Mouse (Mus musculus) Patski (cell line): Measurements from ENCODE around the gene Gjb6. TPM values are rescaled to one million over a fixed set of nuclear protein-coding genes. Genes with fewer than 3 reads are reported as not detected.

Experiments
- ATAC-seq: fragments of 100-300 bp; one replicate; pipeline ENCODE4 v1.8.0; 2021
- CTCF ChIA-PET: fragments of 350-600 bp; sonication (Branson Sonifier 250); formaldehyde crosslinking; loops from one replicate; lab custom pipeline; 2022; ENCODE audit warnings: inconsistent platforms; lab: Charles Lee
- POLR2A ChIA-PET: fragments of 350-600 bp; sonication (Branson Sonifier 250); formaldehyde crosslinking; loops from one replicate; lab custom pipeline; 2022; ENCODE audit warnings: antibody characterized with exemption, inconsistent platforms; lab: Charles Lee
- DNase-seq: peaks from one replicate; pipeline ENCODE4 v3.0.0-alpha.2; 2011; ENCODE audit warnings: low read depth, low spot score
- H3K27me3 ChIP-seq: fragments of 371-371 bp; one replicate; pipeline ENCODE4 v1.5.1; 2021
- CTCF ChIP-seq: fragments of 100-300 bp; IDR thresholded peaks from one replicate; pipeline ENCODE4 v1.5.1; 2021
- in situ Hi-C: fragments of 300-500 bp; cut with MboI; formaldehyde crosslinking; loops from 3 replicates; pipeline ENCODE4 v1.11.1; 2018; ENCODE audit warnings: low pct_unique_long_range_greater_than_20kb, mixed read lengths
- polyA plus RNA-seq: library from polyadenylated mRNA; unstranded; gene quantifications from one replicate; pipeline ENCODE4 v1.2.3, GENCODE M21; 2021

Gene Gjb6
- not detected for polyA plus RNA-seq

- CTCF ChIA-PET: no interaction called here
- POLR2A ChIA-PET: no interaction called here
- no peak for TF ChIP-seq CTCF
- DNase-seq: no peak
- peaks cover 26% of the 10 kb centered on the region for H3K27me3 ChIP-seq
- no peak for ATAC-seq
- in situ Hi-C loops: no loop called here
Measured at GRCm38 (mm10) chr14:57133161-57133661, at the start of gene Gjb6. Gjb6 (minus strand) TSS chr14:57133611.

- POLR2A ChIA-PET: interaction anchor here (0.6 kb wide), 1 partner anchor 898 kb away, joined by 3 read pairs; no protein-coding TSS in a partner anchor
- TF ChIP-seq CTCF: no peak
- ATAC-seq (no peak), DNase-seq (no peak)
- CTCF ChIA-PET: interaction anchor here (0.8 kb wide), 1 partner anchor 38 kb away, joined by 3 read pairs; no protein-coding TSS in a partner anchor
- in situ Hi-C loops: no loop called here
- peaks cover 26% of the 10 kb centered on the region for H3K27me3 ChIP-seq
Measured at GRCm38 (mm10) chr14:57165493-57165892, 32.1 kb upstream of the Gjb6 start.

GRCm38 (mm10) chr14:57161833-57162232, 28.4 kb upstream of the Gjb6 start:
- no peak for TF ChIP-seq CTCF
- ATAC-seq (no peak), DNase-seq (no peak)
- CTCF ChIA-PET: no interaction called here
- POLR2A ChIA-PET: no interaction called here
- peaks cover 31% of the 10 kb centered on the region for H3K27me3 ChIP-seq
- in situ Hi-C loops: no loop called here

GRCm38 (mm10) chr14:57161201-57161600, 27.8 kb upstream of the Gjb6 start:
- CTCF ChIA-PET: no interaction called here
- peaks cover 30% of the 10 kb centered on the region for H3K27me3 ChIP-seq
- POLR2A ChIA-PET: no interaction called here
- DNase-seq (no peak), ATAC-seq (peak; percentile 26)
- in situ Hi-C loops: no loop called here
- TF ChIP-seq CTCF: no peak

GRCm38 (mm10) chr14:57154916-57155315, 21.5 kb upstream of the Gjb6 start:
- ChIA-PET POLR2A (no interaction called here), CTCF (interaction anchor here (1.0 kb wide), 1 partner anchor 208 kb away, joined by 3 read pairs; no protein-coding TSS in a partner anchor)
- no peak for TF ChIP-seq CTCF
- in situ Hi-C loops: no loop called here
- ATAC-seq (no peak), DNase-seq (no peak)
- H3K27me3 ChIP-seq: peaks cover 7% of the 10 kb centered on the region

GRCm38 (mm10) chr14:57145741-57146140, 12.3 kb upstream of the Gjb6 start:
- in situ Hi-C loops: no loop called here
- peak; percentile 22 for DNase-seq
- ATAC-seq: no peak
- peaks cover 2% of the 10 kb centered on the region for H3K27me3 ChIP-seq
- CTCF ChIA-PET: interaction anchor here (0.9 to 1.2 kb wide), 2 partner anchors 13 to 20 kb away, joined by 3 read pairs; no protein-coding TSS in a partner anchor
- POLR2A ChIA-PET: interaction anchor here (1.5 kb wide), 1 partner anchor 12 kb away, joined by 3 read pairs; no protein-coding TSS in a partner anchor
- TF ChIP-seq CTCF: no peak

GRCm38 (mm10) chr14:57135265-57135664, 1.9 kb upstream of the Gjb6 start:
- ATAC-seq: no peak

GRCm38 (mm10) chr14:57127383-57127782, 6.0 kb downstream of the Gjb6 start:
- ChIA-PET CTCF (interaction anchor here (0.9 kb wide), 1 partner anchor 38 kb away, joined by 3 read pairs; no protein-coding TSS in a partner anchor), POLR2A (no interaction called here)
- DNase-seq (no peak), ATAC-seq (no peak)
- peaks cover 7% of the 10 kb centered on the region for H3K27me3 ChIP-seq
- in situ Hi-C loops: no loop called here
- no peak for TF ChIP-seq CTCF

More at GRCm38 (mm10) chr14:57135265-57135664, 1.9 kb upstream of the Gjb6 start:
- TF ChIP-seq CTCF: no peak
- in situ Hi-C loops: no loop called here
- no peak for DNase-seq
- ChIA-PET POLR2A (no interaction called here), CTCF (no interaction called here)
- H3K27me3 ChIP-seq: peaks cover 30% of the 10 kb centered on the region

- DNase-seq: no peak
- H3K27me3 ChIP-seq: peaks cover 8% of the 10 kb centered on the region
- CTCF ChIA-PET: no interaction called here
- in situ Hi-C loops: no loop called here
- POLR2A ChIA-PET: no interaction called here
- ATAC-seq: no peak
- TF ChIP-seq CTCF: no peak
Measured at GRCm38 (mm10) chr14:57122295-57122694, 11.1 kb downstream of the Gjb6 start.

- peaks cover 4% of the 10 kb centered on the region for H3K27me3 ChIP-seq
- DNase-seq: no peak
- no peak for ATAC-seq
- TF ChIP-seq CTCF: no peak
- ChIA-PET POLR2A (interaction anchor here (0.6 kb wide), 1 partner anchor 13 kb away, joined by 3 read pairs; no protein-coding TSS in a partner anchor), CTCF (no interaction called here)
- in situ Hi-C loops: no loop called here
Measured at GRCm38 (mm10) chr14:57115823-57116544, 17.4 kb downstream of the Gjb6 start, which contains the start of gene Gm4491. Gm4491 (minus strand) TSS chr14:57115883.

GRCm38 (mm10) chr14:57109194-57109593, 24.2 kb downstream of the Gjb6 start:
- DNase-seq (no peak), ATAC-seq (no peak)
- ChIA-PET POLR2A (no interaction called here), CTCF (interaction anchor here (0.7 to 2.5 kb wide), 3 partner anchors 167 to 253 kb away, joined by 3 to 11 read pairs (median 4); no protein-coding TSS in a partner anchor)
- TF ChIP-seq CTCF: peak; percentile 74
- in situ Hi-C loops: no loop called here
- H3K27me3 ChIP-seq: peaks cover 13% of the 10 kb centered on the region
